Mouse (Mus musculus): ENCODE measurements around the gene Clstn1.
"Not testable (repeated sequence)": the region's sequence is repeated elsewhere in the genome, so short reads cannot be mapped to it uniquely, and the experiment has no call there.

Clstn1 gene

DNA sequence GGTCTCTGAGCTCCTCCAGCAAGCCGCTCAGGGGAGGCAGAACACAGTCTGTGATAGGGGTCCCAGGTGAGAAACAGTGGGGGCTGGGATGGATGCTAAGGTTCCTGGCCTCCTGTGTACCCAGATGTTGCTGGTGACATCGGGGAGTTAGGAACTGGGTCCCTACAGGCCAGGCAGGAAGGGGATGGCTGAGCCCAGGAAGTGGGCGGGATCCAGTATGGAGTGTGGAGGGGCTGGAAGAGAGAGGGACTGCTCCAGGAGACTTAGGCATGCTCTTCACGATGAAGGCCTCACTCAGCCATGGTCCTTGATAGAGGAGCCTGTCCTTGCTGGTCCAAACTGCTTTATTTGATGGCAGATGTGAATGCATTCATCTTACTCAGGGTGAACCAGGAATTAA, 13.9 kb downstream of the Clstn1 start:
- no peak for DNase-seq (ENCODE audit: low read depth, low spot score)

- DNase-seq (ENCODE audit: low read depth, low spot score): no peak
Observed at GRCm38 (mm10) chr4:149601484-149601883, 15.2 kb downstream of the Clstn1 start.

DNA sequence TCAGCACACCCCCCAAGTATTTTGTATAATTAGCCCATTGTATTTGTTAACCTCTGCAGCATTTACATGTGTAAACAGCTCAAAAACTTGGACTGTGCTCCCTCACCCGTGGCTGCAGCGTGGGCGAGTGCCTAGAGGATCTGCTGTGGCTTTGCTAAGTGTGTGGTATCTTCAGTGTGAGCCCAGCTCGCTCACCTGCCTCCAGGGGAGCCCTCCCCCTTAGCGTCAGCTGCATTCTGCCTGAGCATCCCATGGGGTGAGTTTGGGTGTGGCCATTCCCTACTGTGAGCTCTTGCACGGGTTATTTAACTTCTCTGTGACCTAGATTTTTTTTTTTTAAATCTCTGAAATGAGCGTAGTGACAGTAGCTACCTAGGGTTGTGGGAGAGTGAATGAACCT, 16.0 kb downstream of the Clstn1 start:
- DNase-seq (ENCODE audit: low read depth, low spot score): no peak

DNA sequence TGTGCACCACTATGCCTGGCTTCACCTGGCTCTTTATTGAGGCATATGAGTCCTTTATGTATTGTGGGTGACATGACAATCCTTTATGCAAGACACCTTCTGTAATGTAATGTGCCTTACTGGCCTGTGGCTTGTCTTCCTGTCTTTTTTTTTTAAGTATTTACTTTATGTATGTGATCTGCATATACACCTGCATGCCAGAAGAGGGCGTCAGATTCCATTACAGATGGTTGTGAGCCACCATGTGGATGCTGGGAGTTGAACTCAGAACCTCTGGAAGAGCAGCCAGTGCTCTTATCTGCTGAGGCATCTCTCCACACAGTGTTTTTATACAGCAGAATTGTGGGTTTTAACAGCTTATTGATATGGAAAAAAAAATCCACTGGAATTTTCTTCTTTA, 17.6 kb downstream of the Clstn1 start:
- DNase-seq (ENCODE audit: low read depth, low spot score): no peak

DNA sequence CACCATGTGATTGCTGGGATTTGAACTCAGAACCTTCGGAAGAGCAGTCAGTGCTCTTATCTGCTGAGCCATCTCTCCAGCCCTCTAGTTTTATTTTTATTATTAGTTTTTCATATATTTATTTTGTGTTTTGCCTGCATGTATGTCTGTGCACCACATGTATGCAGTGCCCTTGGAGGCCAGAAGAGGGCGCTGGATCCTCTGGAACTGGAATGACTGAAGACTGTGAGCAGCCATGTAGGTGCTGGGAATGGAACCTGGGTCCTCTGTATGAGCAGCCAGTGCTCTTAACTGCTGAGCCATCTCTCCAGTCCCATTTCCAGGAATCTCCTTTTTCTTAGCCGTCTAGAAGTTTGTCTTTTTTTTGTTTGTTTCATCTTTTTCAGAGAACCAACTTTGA, 18.2 kb downstream of the Clstn1 start:
- DNase-seq (ENCODE audit: low read depth, low spot score): no peak

- no peak for DNase-seq (ENCODE audit: low read depth, low spot score)
Observed at GRCm38 (mm10) chr4:149606056-149606455, 19.8 kb downstream of the Clstn1 start.

GRCm38 (mm10) chr4:149606766-149607358, 20.6 kb downstream of the Clstn1 start:
- DNase-seq (ENCODE audit: low read depth, low spot score): no peak

DNA sequence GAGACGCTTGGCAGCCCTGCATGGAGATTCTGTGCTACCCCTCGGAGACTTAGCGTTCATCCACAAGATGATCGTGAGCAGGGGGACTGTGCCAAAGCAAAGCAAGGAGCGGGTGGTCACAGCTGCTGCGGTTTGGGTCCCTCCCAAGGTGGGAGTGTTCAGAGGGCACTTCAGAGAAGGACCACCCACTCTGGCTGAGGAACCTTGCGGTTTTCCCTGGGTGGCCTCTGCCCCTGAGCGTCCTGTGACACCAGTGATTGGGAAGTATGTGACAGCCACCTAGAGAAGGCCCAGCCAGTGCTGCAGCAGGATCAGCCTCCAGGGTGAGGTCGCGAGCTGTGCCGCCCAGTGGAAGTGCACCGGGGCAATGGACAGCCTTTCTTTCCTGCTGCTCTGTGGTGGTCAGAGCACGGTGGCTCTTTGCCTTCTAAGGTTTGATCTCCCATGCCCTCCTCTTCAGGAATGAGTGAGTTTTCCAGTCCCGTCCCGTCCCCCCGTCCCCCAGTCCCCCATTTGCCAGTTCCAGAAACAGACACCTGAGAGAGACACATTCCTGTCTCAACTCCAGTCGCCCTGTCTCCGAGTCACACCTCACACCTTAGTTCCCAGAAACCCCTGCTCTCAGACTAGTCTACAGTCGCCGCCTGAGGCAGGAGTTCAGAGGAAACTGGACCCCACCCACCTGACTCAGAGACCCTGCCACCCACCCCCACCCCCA, 21.5 kb downstream of the Clstn1 start:
- DNase-seq (ENCODE audit: low read depth, low spot score): no peak

DNA sequence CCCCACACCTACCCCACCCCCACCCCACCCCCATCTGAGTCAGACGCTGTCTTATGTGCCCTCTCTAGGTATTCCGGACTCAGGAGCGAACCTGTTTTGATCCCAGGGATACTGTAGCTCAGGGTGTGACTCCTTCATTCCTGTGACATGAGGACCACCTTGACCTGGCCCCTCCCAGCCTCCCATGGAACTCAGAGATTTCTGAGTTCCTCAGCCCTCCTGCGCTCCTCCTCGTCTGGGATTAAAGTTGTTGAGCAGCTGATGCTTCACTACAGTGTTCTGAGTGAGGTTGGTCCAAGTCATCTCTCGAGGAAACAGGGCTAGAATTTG, 22.0 kb downstream of the Clstn1 start:
- no peak for DNase-seq (ENCODE audit: low read depth, low spot score)

DNA sequence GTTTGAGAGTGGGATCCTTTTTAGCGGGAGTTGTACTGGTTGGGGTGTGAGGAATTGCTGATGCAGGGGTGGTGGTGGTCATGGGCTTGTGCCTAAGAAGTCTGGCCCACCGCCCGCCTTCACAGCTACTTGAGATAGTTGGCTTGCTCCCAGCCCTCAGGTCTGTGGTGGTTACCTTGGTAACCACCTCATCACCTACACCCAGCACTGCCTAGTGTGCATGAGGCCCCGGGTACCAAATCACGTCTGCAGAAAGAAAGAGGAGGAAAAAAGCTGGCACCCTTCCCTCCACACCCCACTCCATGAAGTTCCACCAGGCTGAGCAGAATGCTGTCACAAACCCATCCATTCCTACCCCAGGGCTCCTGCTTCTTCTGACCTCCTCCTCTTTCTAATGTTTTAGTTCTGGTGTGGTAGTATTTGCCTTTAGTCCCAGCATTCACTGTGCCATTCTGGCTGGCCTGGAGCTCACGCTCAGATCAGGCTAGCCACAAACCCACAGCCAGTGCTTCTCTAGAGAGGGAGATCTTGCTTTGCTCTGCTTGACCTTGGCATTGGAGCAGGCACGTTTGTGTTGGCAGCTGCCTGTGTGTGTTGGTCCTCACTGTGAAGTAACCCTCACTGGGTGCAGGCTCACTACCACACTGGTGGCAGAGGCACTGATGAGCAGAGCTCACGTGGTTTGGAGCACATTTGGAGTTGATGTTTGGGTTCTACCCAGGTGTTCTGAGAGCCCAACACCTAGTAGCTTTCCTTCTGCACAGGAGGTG, 23.2 kb downstream of the Clstn1 start:
- no peak for DNase-seq (ENCODE audit: low read depth, low spot score)

GRCm38 (mm10) chr4:149611376-149612044, 25.2 kb downstream of the Clstn1 start:
- no peak for DNase-seq (ENCODE audit: low read depth, low spot score)

DNA sequence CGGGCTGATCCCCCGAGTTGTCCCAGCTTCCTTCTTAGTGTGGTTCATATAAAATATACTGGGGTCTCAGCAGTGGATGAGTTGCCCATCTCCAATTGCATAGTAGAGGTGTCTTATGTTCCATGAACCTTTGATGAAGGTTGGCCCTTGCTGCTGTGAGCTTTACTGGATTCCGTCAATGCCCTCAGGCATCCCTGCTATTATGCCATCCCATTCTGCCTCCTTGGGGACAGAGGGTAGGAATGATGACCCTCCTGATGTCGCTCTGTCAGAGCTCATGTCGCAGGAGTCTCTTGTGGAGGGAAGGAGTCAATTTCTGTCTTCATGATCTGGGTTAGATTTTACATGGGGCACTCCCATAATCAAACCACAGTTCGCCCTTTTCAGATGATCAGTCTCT, 27.2 kb downstream of the Clstn1 start:
- DNase-seq (ENCODE audit: low read depth, low spot score): not testable (repeated sequence)

DNA sequence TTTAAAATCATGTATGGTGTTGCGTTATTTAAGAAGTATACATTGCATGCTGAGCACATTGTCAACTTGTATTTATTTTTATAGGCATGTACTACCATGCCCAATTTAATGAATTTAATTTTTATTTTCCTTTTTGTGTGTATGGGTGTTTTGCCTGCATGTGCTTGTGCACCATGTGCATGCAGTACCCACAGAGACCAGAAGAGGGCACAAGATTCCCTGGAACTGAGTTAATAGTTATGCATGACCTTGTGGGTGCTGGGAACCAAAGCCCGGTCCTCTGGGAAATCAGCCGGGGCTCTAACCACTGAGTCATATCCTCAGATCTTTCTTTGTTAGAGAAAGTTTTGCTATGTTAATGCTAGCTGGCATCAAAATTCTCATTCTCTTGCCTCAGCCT, 28.6 kb downstream of the Clstn1 start:
- no peak for DNase-seq (ENCODE audit: low read depth, low spot score)

- not testable (repeated sequence) for DNase-seq (ENCODE audit: low read depth, low spot score)
Observed at GRCm38 (mm10) chr4:149616999-149617398, 30.7 kb downstream of the Clstn1 start.

DNA sequence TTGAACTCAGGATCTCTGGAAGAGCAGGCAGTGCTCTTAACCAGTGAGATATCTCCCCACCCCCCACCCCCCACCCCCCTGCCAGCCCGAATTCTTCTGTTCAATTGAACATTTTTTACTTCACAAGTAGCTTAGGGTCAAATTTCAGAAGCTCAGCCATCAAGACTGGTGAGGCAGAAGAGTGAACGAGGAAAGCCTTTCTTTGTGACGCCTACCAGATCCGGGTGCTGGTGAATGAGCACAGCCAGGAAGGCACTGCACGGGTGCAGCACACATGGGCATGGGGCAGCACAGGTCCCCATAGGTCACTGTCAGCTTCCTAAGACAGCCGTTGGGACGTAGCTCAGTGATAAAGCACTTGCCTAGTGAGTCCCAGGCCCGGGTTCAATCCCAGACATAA, 33.7 kb downstream of the Clstn1 start:
- DNase-seq (ENCODE audit: low read depth, low spot score): no peak

DNA sequence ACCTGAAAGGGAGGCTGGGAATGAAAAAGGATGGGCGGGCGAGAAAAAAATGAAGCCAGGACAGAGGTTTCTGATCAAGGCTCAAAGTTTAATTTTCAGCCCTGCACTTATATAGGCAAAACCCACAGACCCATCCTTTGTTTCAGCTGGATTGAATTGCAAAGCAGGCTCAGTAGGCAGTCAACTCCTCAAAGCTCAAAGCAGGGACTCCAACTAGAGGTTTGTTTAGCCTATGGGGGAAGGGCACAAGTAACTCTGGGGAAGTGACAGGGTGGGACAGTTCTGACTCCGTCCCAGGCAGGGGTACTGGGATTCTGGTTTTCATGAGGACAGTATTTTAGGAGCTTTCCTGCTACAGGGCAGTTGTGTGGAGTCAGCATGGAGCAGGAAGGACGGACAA, 35.0 kb downstream of the Clstn1 start:
- DNase-seq (ENCODE audit: low read depth, low spot score): no peak

GRCm38 (mm10) chr4:149623711-149624110, 37.4 kb downstream of the Clstn1 start:
- DNase-seq (ENCODE audit: low read depth, low spot score): no peak

GRCm38 (mm10) chr4:149626809-149627208, 40.5 kb downstream of the Clstn1 start:
- no peak for DNase-seq (ENCODE audit: low read depth, low spot score)

GRCm38 (mm10) chr4:149628372-149628771, 42.1 kb downstream of the Clstn1 start:
- DNase-seq (ENCODE audit: low read depth, low spot score): no peak

GRCm38 (mm10) chr4:149628810-149629209, 42.5 kb downstream of the Clstn1 start:
- no peak for DNase-seq (ENCODE audit: low read depth, low spot score)

DNA sequence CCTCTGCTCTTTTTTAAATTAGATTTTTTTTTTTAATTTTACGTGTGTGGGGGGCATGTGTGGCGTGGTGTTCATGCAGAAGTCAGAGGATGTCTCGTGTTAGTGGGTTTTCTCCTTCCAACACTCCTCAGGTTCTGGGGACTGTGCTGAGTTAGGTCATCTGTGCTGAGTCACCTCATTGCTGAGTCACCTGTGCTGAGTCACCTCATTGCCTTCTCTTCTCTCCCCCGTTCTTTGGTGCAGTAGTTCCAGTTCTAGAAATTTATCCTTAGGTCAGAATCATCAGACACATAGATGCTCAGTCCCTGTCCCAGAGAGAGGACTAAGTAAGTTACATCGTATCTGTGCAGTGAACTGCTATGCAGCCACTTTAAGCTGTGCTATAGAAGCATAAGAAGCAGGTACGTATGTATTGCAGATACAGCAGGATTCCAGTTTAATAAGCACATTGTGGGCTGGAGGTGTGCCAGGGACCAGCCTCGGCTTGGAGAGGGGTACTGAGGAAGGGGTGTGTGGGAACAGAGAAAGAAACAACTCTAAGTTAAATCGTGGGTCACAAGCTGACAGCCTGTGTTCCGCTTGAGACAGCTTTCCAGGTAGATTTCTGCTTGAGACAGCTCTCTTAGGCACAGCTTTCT, 46.5 kb downstream of the Clstn1 start:
- DNase-seq (ENCODE audit: low read depth, low spot score): peak; percentile 87

DNA sequence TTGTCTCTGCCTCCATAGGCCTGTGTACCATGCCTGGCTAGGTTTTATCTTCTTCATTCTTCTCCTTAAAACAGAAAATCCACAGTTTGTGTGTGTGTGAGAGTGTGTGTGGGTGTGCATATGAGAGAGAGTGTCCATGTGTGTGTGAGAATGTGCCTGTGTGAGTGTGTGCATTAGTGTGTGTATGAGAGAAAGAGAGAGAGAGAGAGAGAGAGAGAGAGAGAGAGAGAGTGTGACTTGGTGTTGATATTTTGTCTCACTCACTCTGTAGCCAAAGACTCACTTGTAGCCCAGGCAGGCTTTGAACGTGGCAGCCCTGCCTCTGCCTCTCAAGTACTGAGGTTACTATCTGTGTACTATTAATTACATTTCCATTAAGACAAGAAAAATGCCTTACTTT, 47.9 kb downstream of the Clstn1 start:
- DNase-seq (ENCODE audit: low read depth, low spot score): no peak

Measured in c-Kit-negative CD71-positive TER-119-positive erythroid progenitor cells, embryonic 14.5 days (primary cell).